Mouse (Mus musculus) bone marrow macrophage, adult 2 months (primary cell): ENCODE measurements around the gene Prkab2. TPM values are rescaled to one million over a fixed set of nuclear protein-coding genes. Genes with fewer than 3 reads are reported as not detected.

ENCODE experiments used
- H3K27ac ChIP-seq: 2 replicates; pipeline ENCODE4 v1.5.1; 2012; ENCODE audit warnings: low read depth, low read length; ENCODE audit not compliant: insufficient read depth
- H3K4me1 ChIP-seq: 2 replicates; pipeline ENCODE4 v1.6.1; 2012; ENCODE audit warnings: low read length; ENCODE audit not compliant: control insufficient read depth, insufficient read depth
- H3K4me3 ChIP-seq: 2 replicates; pipeline ENCODE4 v1.5.1; 2012; ENCODE audit warnings: mild to moderate bottlenecking, low read length, moderate library complexity; ENCODE audit not compliant: insufficient read depth
- CTCF ChIP-seq: IDR thresholded peaks from 2 replicates; pipeline ENCODE4 v1.5.1; 2012; ENCODE audit warnings: low read depth, mild to moderate bottlenecking, low read length, moderate library complexity
- POLR2A ChIP-seq: IDR thresholded peaks from 2 replicates; pipeline ENCODE4 v1.6.1; 2012; ENCODE audit warnings: mild to moderate bottlenecking, low read depth, low read length, borderline replicate concordance
- polyA plus RNA-seq: library from polyadenylated mRNA; stranded (reverse); fragments of >200 nt; gene quantifications from 2 replicates; pipeline ENCODE4 v1.2.4, GENCODE M21; 2012; ENCODE audit not compliant: missing spikeins, insufficient read depth, insufficient read length

Prkab2 gene
- polyA plus RNA-seq, 1 experiment, result 9.0 TPM

- no peak overlapping the region for H3K27ac ChIP-seq
- H3K4me3 ChIP-seq, result no peak overlapping the region
- no peaks in the 10 kb centered on the region for H3K4me1 ChIP-seq
- no peak for TF ChIP-seq CTCF
- TF ChIP-seq POLR2A, result no peak
Observed at GRCm38 (mm10) chr3:97706561-97706960, 48.6 kb downstream of the Prkab2 start.

GRCm38 (mm10) chr3:97710134-97710533, 52.1 kb downstream of the Prkab2 start:
- Histone ChIP-seq H3K4me1 (no peaks in the 10 kb centered on the region), H3K27ac (no peak overlapping the region), H3K4me3 (no peak overlapping the region)
- TF ChIP-seq CTCF, result no peak
- no peak for TF ChIP-seq POLR2A

GRCm38 (mm10) chr3:97710881-97711280, 52.9 kb downstream of the Prkab2 start:
- Histone ChIP-seq H3K4me3 (no peak overlapping the region), H3K4me1 (no peaks in the 10 kb centered on the region), H3K27ac (no peak overlapping the region)
- TF ChIP-seq POLR2A (no peak), CTCF (no peak)

GRCm38 (mm10) chr3:97715922-97716321, 57.9 kb downstream of the Prkab2 start:
- Histone ChIP-seq H3K4me1 (no peaks in the 10 kb centered on the region), H3K4me3 (no peak overlapping the region), H3K27ac (no peak overlapping the region)
- TF ChIP-seq POLR2A, result no peak
- TF ChIP-seq CTCF, result no peak

- no peak overlapping the region for H3K27ac ChIP-seq
- no peak overlapping the region for H3K4me3 ChIP-seq
- no peaks in the 10 kb centered on the region for H3K4me1 ChIP-seq
- no peak for TF ChIP-seq POLR2A
- TF ChIP-seq CTCF, result no peak
Observed at GRCm38 (mm10) chr3:97719116-97719515, 61.1 kb downstream of the Prkab2 start.

Other genes starting within 250 kb of the Prkab2 start
- not detected in 2 replicates for gene Olfr1402, start 236.2 kb upstream of the Prkab2 start, polyA plus RNA-seq
- gene Chd1l, start 48.0 kb upstream of the Prkab2 start, polyA plus RNA-seq, result 9.7 and 10.6 TPM in 2 replicates
- 21.5 and 21.9 TPM in 2 replicates for gene Fmo5, start 29.4 kb upstream of the Prkab2 start, polyA plus RNA-seq
- not detected in 2 replicates for gene Gm17651, start 16.5 kb downstream of the Prkab2 start, polyA plus RNA-seq
- gene Pde4dip, start 230.5 kb downstream of the Prkab2 start, polyA plus RNA-seq, result 14.8 and 16.6 TPM in 2 replicates
- 69.9 and 70.9 TPM in 2 replicates for gene Sec22b, start 243.0 kb downstream of the Prkab2 start, polyA plus RNA-seq